Mouse (Mus musculus): Measurements from ENCODE around the gene Dock6.

Dock6 gene

DNA sequence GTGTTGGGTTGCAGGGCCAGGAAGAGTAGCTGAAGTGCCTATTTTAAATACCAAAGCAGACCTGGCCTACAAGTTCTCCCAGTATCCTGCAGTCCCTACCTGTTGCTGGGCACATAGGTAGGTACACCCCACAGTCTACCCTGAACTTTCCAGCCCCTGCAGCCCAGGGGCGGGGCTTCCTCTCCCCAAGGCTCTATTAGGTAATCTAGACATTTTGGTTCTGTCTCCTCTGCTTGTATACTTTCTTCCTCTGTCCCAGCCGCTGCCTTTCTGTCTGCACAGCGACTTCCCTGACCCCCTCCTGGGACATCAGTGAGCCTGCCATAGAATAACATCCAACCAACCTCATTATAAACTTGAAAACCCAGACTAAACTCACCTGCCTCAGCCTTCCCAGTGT is 102.1 kb downstream of the Dock6 start:
- Histone ChIP-seq H3K36me3 (ENCODE audit: insufficient read depth, low read length) (peaks cover 76% of the 10 kb centered on the region), H3K9me3 (ENCODE audit: low read length) (no peaks in the 10 kb centered on the region), H3K4me3 (replicated peaks; ENCODE audit: low read length) (0 out of 2 replicates have a peak overlapping the region, but pooled peaks have one; percentile 4), H3K27me3 (ENCODE audit: insufficient read depth, low read length) (no peaks in the 10 kb centered on the region), H3K4me1 (replicated peaks; ENCODE audit: low read depth, low read length) (peaks cover 75% of the 10 kb centered on the region)
- TF ChIP-seq POU5F1 (IDR thresholded peaks at IDR 0.05; ENCODE audit: borderline replicate concordance, low read length) (no peak), CTCF (conservative IDR thresholded peaks at IDR 0.05; ENCODE audit: low read length) (no peak), NANOG (IDR thresholded peaks at IDR 0.05; ENCODE audit: borderline replicate concordance, low read length) (no peak)

Data from E14TG2a.4 (cell line).